Mouse (Mus musculus) G1E (cell line): ENCODE data around the gene Vps36.

Experiments used
- CTCF ChIP-seq: IDR thresholded peaks from 2 replicates; pipeline ENCODE4 v1.5.1; 2012; ENCODE audit warnings: low read depth, low read length, inconsistent platforms, mixed read lengths
- GATA1 ChIP-seq: IDR thresholded peaks from 2 replicates; pipeline ENCODE4 v1.6.1; 2012; ENCODE audit warnings: borderline replicate concordance, low read length, inconsistent platforms, mixed read lengths
- GATA2 ChIP-seq: IDR thresholded peaks from 2 replicates; pipeline ENCODE4 v1.6.1; 2012; ENCODE audit warnings: low read depth, low read length, inconsistent platforms, borderline replicate concordance
- POLR2AphosphoS5 ChIP-seq: IDR thresholded peaks from 2 replicates; pipeline ENCODE4 v1.6.1; 2012; ENCODE audit warnings: low read depth, low read length, inconsistent platforms; ENCODE audit not compliant: insufficient replicate concordance
- TAL1 ChIP-seq: conservative IDR thresholded peaks from 2 replicates; pipeline ENCODE4 v1.6.1; 2012; ENCODE audit warnings: low read depth, low read length, inconsistent platforms, mixed read lengths

DNA sequence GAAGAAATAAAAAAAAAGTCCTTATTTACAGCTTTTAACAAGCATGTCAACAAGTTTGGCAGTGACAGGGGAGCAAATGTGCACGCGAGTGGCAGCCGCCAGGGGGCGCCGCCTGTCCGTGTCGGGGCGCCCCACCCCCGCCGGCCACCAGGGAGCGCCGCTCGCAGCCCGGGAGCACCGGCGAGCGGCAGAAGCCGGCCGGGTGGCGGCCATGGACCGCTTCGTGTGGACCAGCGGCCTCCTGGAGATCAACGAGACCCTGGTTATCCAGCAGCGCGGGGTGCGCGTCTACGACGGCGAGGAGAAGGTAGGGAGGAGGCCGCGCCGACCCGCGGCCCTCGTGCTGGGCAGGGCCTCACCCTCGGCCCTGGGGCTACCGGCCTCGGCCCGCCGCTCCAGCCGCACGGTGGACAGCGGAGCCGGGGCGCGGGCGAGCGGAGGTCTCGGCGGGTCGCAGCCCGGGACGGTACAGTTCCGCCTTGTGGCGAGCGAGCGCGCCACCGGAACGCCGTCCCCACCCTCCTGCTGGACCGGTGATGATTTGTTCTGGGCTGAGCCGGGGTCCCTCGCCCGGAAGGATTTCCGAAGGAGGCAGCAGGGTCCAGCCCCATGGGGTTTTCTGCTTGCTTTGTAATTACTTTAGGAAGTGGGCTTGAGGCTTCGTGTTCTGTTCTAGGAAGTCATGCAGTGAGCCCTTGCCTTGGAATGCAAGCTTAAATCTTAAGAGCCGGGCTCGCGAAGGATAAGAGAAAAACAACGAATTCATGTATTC is at the start of gene Vps36:
- no peak for TF ChIP-seq GATA2
- TF ChIP-seq CTCF: peak; percentile 93
- no peak for TF ChIP-seq POLR2AphosphoS5
- no peak for TF ChIP-seq GATA1
- no peak for TF ChIP-seq TAL1
